Mouse (Mus musculus) liver, embryonic 18 days (tissue): ENCODE measurements around the gene Lamtor4. TPM values are rescaled to one million over a fixed set of nuclear protein-coding genes. Genes with fewer than 3 reads are reported as not detected.

Experiments
- polyA plus RNA-seq: library from polyadenylated mRNA; depleted of rRNA; stranded (reverse); fragments of >200 nt; gene quantifications from 2 replicates; pipeline ENCODE4 v1.2.3, GENCODE M21; 2012; rRNA removed

Lamtor4 gene
- 59.3 and 63.4 TPM in 2 replicates for polyA plus RNA-seq

DNA sequence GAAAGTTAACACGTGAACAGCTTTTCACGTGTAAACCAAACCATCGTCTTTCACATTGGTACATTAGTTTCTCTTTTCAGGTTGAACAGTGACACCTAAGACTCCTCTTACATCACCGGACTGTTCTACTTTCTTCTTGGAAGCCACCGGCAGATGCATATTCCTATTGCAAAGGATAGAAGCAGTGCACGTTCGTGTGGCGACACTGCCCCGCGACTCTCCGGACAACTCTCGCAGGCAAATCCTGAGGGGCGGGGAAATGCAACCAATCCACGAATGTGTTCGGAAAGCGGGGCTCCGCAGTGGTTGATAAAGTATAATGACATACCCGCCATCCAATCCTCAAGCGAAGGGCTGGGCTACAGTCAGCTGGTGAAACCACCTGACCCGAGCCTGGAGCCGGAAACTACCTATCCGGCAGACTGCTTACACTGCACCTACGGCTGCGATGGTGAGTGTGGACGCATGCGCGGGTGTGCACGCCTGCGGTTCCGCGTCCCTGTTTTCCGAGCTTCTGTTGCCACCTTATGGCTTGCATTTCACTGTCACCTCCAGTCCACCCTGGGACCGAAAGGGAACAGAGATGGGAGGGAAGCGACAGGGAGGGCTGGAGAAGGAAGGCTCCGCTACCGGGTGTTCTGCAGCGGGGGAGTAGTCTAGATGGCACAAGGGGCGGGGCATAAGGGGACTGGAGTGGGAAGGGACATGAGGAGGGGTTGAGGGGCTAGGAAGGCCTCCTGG is at the start of gene Lamtor4:
Gene Lamtor4, plus strand, starts transcription at position 130 of the 741 bp plus-strand sequence.

DNA sequence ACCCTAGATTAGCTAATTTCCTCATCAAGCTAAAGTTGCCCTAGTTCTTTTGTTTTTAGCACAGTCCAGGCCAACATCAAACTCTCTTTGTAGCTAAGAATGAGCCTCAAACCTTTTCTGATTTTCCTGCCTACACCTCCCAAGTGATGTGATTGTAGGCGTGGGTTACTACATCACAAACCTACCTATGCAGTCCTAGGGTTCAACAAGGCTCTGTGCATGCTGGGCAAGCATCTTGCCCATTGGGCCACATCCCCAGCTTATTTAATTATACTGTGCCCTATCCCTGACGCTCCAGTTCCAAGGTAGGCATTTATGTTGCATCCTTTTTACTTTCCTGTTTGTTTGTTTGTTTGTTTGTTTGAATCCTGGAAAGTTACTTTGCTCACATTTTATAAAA is 29.6 kb upstream of the Lamtor4 start, which contains the start of gene Nxpe5:
Gene Nxpe5, plus strand, starts transcription at position 199 of the 400 bp plus-strand sequence.

DNA sequence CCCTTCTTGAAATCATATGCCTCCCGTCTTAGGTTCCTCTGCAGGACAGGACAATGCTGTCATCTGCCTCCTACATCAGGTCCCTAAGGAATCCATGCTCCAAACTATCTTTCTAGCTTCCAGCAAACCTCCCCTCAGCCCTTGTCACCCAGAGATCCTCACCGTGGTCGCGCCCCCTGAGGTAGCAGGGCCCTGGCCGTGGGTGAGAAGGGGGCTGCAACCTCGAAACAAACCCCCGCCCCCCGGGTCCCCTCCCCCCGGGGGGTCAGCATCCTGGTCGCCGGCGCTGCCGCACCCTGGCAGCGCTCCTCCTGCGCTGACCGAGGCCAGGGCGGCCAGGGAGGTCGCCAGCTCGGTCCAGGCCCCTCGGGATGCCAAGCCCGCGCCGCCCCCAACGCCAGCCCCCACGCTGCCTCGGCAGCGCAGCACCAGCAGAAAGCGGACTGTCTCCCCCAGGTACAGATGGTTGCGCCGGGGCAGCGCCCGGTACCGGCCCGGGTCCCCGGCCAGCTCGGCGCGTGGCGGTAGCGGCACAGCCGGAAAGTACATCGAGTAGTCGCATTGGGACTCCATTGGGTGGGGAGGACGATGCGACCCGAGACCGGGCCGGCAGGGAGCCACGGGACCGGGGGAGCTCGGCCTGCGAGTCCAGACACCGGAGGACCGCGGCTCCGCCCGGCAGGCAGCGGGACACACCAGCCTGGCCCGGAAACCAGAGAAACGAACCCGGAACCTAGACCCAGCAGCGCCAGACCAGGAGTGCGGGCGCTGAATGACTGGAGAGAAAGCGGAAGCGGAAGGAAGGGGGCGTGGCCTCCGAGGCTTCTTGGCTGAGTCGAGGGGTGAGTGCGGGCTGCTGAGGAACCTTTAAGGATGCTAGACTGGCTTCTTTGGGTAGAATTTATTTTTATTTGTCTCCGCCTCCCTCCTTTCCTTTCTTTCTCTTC is 8.3 kb downstream of the Lamtor4 start, which contains the start of gene BC037034:
Gene BC037034, minus strand, starts transcription at position 774 of the 947 bp plus-strand sequence.

DNA sequence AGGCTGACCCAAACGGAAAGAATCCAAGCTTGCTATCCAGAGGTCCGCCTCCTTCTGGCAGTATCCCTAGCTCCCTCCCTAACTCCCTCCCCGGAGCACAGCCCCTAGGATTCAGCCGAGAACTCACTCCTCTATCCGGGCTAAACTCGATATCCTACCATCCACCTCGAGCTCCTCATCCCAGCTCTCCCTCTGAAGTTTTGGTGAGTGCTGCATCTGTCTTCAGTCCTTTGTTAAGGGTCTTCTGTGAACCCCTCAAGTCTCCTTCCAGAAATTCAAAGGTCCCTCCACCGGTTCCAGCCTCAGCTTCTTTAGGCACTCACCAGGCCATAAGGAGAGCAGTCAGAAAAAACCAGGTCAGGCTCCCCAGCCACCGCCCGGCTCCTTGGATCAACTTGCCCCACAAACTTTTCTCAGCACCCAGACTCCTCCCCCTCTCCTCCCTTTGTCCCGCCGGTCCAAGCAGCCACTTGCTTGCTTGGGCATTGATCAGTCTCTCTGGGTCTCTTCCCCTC is 17.2 kb downstream of the Lamtor4 start, which contains the start of gene Gal3st4:
Gene Gal3st4, minus strand, starts transcription at position 432 of the 515 bp plus-strand sequence.

DNA sequence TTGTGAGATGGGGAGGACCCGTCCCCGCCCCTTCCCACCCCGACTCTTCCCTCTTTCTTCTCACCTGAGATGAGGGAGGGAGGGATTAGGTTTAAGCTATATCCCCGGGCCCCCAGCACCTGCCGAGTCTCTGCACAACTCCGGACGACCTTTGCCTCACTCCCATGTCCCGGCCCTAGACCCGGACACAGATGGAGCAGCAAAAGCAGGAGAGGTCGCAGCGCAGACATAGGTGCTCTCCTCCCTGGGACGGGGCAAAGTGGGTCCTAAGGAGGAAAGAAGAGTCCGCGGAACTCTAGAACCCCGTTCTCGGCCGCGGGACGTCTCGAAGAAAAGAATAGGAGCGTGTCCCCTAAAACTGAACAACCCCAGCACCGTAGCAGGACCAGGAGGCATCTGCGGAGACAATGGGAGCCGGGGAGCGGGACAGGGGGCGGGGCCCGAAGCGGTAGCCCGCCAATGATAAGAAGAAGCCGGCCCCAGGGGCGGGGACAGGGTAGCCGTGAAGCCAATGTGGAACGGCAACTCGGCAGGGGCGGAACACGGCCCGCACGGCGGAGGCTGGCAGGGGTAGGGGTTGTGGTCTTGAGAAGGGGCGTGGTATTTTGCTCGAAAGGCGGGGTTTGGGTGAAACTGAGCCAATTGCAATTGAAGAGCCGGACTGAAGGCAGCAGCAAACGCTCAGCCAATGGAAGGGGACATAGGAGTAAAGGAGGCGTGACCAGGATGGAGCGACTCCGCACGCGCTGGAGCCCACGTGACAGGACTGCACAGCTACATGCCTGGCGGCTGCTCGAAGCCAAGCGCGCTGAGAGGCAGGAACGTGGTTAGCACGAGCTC is 24.5 kb downstream of the Lamtor4 start, which contains the start of the genes Gm43720, Gpc2 and Stag3:
Gene Gm43720, minus strand, starts transcription at position 374 of the 840 bp plus-strand sequence.
Gene Gpc2, minus strand, starts transcription at position 421 of the 840 bp plus-strand sequence.
Gene Stag3, plus strand, starts transcription at position 656 of the 840 bp plus-strand sequence.

Other genes starting within 250 kb of the Lamtor4 start
- not detected in 2 replicates for gene Smok3a, start 234.2 kb upstream of the Lamtor4 start, polyA plus RNA-seq
- 0.01 TPM in 1 of 2 replicates, not detected in the other for gene Smok3b, start 234.1 kb upstream of the Lamtor4 start, polyA plus RNA-seq
- not detected in 2 replicates for gene Smok3c, start 202.3 kb upstream of the Lamtor4 start, polyA plus RNA-seq
- 2.9 and 3.0 TPM in 2 replicates for gene Zkscan1, start 170.4 kb upstream of the Lamtor4 start, polyA plus RNA-seq
- 10.0 and 10.6 TPM in 2 replicates for gene Zscan21, start 138.6 kb upstream of the Lamtor4 start, polyA plus RNA-seq
- gene Zfp113, start 99.7 kb upstream of the Lamtor4 start, polyA plus RNA-seq: 1.4 and 1.6 TPM in 2 replicates
- gene Cops6, start 94.4 kb upstream of the Lamtor4 start, polyA plus RNA-seq: 113 and 134 TPM in 2 replicates
- 10.2 and 11.1 TPM in 2 replicates for gene Ap4m1, start 83.5 kb upstream of the Lamtor4 start, polyA plus RNA-seq
- 65.8 and 67.1 TPM in 2 replicates for gene Mcm7, start 83.1 kb upstream of the Lamtor4 start, polyA plus RNA-seq
- gene Taf6, start 68.0 kb upstream of the Lamtor4 start, polyA plus RNA-seq: 23.8 and 24.7 TPM in 2 replicates
- 6.9 TPM in 2 replicates for gene Cnpy4, start 68.0 kb upstream of the Lamtor4 start, polyA plus RNA-seq
- 1.7 and 1.8 TPM in 2 replicates for gene Mblac1, start 61.2 kb upstream of the Lamtor4 start, polyA plus RNA-seq
- 0.12 and 0.16 TPM in 2 replicates for gene Nxpe5, start 29.6 kb upstream of the Lamtor4 start, polyA plus RNA-seq
- 20.7 and 25.8 TPM in 2 replicates for gene BC037034, start 8.6 kb downstream of the Lamtor4 start, polyA plus RNA-seq
- gene Gal3st4, start 17.4 kb downstream of the Lamtor4 start, polyA plus RNA-seq: 0.02 TPM in 2 replicates
- gene Gm43720, start 24.5 kb downstream of the Lamtor4 start, polyA plus RNA-seq: not detected in 2 replicates
- 1.5 and 2.1 TPM in 2 replicates for gene Gpc2, start 24.5 kb downstream of the Lamtor4 start, polyA plus RNA-seq
- gene Stag3, start 24.8 kb downstream of the Lamtor4 start, polyA plus RNA-seq: 1.8 and 2.9 TPM in 2 replicates
- 0.51 and 0.54 TPM in 2 replicates for gene Pvrig, start 86.5 kb downstream of the Lamtor4 start, polyA plus RNA-seq
- gene Zfp157, start 186.0 kb downstream of the Lamtor4 start, polyA plus RNA-seq: 2.7 TPM in 2 replicates